Mouse (Mus musculus): ENCODE measurements around the gene Tnrc6a.

- TF ChIP-seq EP300 (IDR thresholded peaks at IDR 0.05) (no peak), CTCF (IDR thresholded peaks at IDR 0.05) (peak; percentile 69)
Observed at GRCm38 (mm10) chr7:123205261-123205660, 81.6 kb downstream of the Tnrc6a start.

Data from lung, postnatal 0 days (tissue).